31 mouse cellular contexts compared by ENCODE assay signal in the genomic region with DNA sequence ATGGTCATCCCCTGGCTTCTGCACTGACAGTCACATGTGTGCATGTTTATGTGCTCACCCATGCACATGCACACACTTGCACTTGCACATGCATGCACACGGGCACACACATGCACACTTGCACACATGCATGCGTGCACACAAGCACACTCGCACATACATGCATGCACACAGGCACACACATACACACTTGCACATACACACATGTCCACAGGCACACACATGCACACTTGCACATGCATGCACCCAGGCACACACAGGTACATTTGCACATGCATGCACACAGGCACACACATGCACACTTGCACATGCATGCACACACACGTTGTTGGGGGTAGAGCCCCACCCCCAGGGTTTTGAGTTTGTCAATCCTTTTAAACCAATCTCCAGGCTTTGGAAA. TPM values are rescaled to one million over a fixed set of nuclear protein-coding genes. Genes with fewer than 3 reads are reported as not detected.
DNase-seq lines count a peak whose midpoint lies in the region; ATAC-seq and TF ChIP-seq lines count a peak whose summit lies in the region.
"Had no signal": no experiment of that assay in that cellular context is flagged by ENCODE, and none has a peak within 500 bp of the region (broad histone marks: within the 10 kb centered on the region; RNA-seq: fewer than 3 reads in every experiment).

No protein-coding gene starts in this region.

- H3K4me1 ChIP-seq in megakaryocyte, embryonic 14.5 days = peaks cover 77% of the 10 kb centered on the region
- H3K4me1 ChIP-seq in G1E (ENCODE audit: insufficient read depth, low read depth, low read length) = no peaks in the 10 kb centered on the region
- H3K4me1 ChIP-seq in embryonic facial prominence, embryonic 10.5 days = peaks cover 51% of the 10 kb centered on the region
- H3K4me1 ChIP-seq: forebrain, embryonic 15.5 days had no signal

- H3K36me3 ChIP-seq in megakaryocyte, embryonic 14.5 days (replicated peaks; ENCODE audit: low read length) = peaks cover 21% of the 10 kb centered on the region
- no peaks in the 10 kb centered on the region for H3K36me3 ChIP-seq in G1E (replicated peaks)
- no peaks in the 10 kb centered on the region for H3K36me3 ChIP-seq in embryonic facial prominence, embryonic 10.5 days (replicated peaks)
- H3K36me3 ChIP-seq: embryonic facial prominence, embryonic 12.5 days; embryonic facial prominence, embryonic 15.5 days; forebrain, embryonic 12.5 days; forebrain, embryonic 15.5 days; heart, embryonic 10.5 days; heart, embryonic 13.5 days; hindbrain, embryonic 12.5 days had no signal

- peak overlapping the region; percentile 83 for H3K4me3 ChIP-seq in megakaryocyte, embryonic 14.5 days (replicated peaks)
- peak overlapping the region; percentile 24; the same call in 1 of the 2 replicates for H3K4me3 ChIP-seq in G1E (ENCODE audit: low read depth, low read length)
- no peak overlapping the region for H3K4me3 ChIP-seq in embryonic facial prominence, embryonic 10.5 days
- H3K4me3 ChIP-seq: embryonic facial prominence, embryonic 12.5 days; embryonic facial prominence, embryonic 15.5 days; forebrain, embryonic 12.5 days; forebrain, embryonic 15.5 days; heart, adult 2 months; heart, embryonic 10.5 days; heart, embryonic 13.5 days; hindbrain, embryonic 12.5 days had no signal

- H3K9me3 ChIP-seq in megakaryocyte, embryonic 14.5 days = no peaks in the 10 kb centered on the region
- peaks cover 69% of the 10 kb centered on the region for H3K9me3 ChIP-seq in G1E (replicated peaks)
- H3K9me3 ChIP-seq in embryonic facial prominence, embryonic 10.5 days = peaks cover 3% of the 10 kb centered on the region; the same call in 1 of the 2 replicates
- H3K9me3 ChIP-seq: embryonic facial prominence, embryonic 12.5 days; embryonic facial prominence, embryonic 15.5 days; forebrain, embryonic 12.5 days; forebrain, embryonic 15.5 days; heart, embryonic 10.5 days; heart, embryonic 13.5 days; hindbrain, embryonic 12.5 days had no signal

- ATAC-seq in megakaryocyte, adult 5-6 weeks (ENCODE audit: poor library complexity, severe bottlenecking) = no peak
- no peak for ATAC-seq in G1E (ENCODE audit: extremely low read depth, insufficient number of reproducible peaks, low FRiP score, poor library complexity, severe bottlenecking)
- ATAC-seq: activated CD4-positive, CD25-positive, alpha-beta regulatory T cell, adult 4 months; CD4-positive, CD25-positive, alpha-beta regulatory T cell, adult 4 months; forebrain, embryonic 15.5 days; hindbrain, embryonic 16.5 days had no signal

- TF ChIP-seq CTCF in G1E (IDR thresholded peaks at IDR 0.05; ENCODE audit: low read depth, low read length) = no peak

- H3K27ac ChIP-seq in embryonic facial prominence, embryonic 10.5 days (replicated peaks) = peak overlapping the region; percentile 44; the same call in 1 of the 2 replicates
- H3K27ac ChIP-seq: embryonic facial prominence, embryonic 12.5 days; embryonic facial prominence, embryonic 15.5 days; forebrain, embryonic 12.5 days; forebrain, embryonic 15.5 days; heart, adult 2 months; heart, embryonic 10.5 days; heart, embryonic 13.5 days; hindbrain, embryonic 12.5 days had no signal

- 89% methylated on average over 4 of the region's 4 CpGs for WGBS in embryonic facial prominence, embryonic 10.5 days

- peaks cover 14% of the 10 kb centered on the region for H3K27me3 ChIP-seq in megakaryocyte, embryonic 14.5 days (replicated peaks)
- H3K27me3 ChIP-seq in G1E (ENCODE audit: insufficient read depth, low read length) = no peaks in the 10 kb centered on the region
- no peaks in the 10 kb centered on the region for H3K27me3 ChIP-seq in embryonic facial prominence, embryonic 10.5 days (replicated peaks; ENCODE audit: low read depth, poor library complexity, severe bottlenecking)
- H3K27me3 ChIP-seq: embryonic facial prominence, embryonic 12.5 days; embryonic facial prominence, embryonic 15.5 days; forebrain, embryonic 15.5 days; heart, embryonic 13.5 days; hindbrain, embryonic 12.5 days had no signal

- no peak for DNase-seq in G1E (ENCODE audit: low spot score)
- DNase-seq in embryonic facial prominence, embryonic 10.5 days (ENCODE audit: low spot score) = no peak
- no peak for DNase-seq in frontal cortex, postnatal 14 days (ENCODE audit: low spot score in 2 of 2)
- no peak for DNase-seq in layer of hippocampus, postnatal 25 days (ENCODE audit: extremely low spot score in 1 of 2, low spot score in 1 of 2)
- DNase-seq: adrenal gland, adult 8-10 months; adrenal gland, postnatal 25 days; cerebellum, adult 11-12 months; cerebellum, adult 8-10 months; cerebellum, postnatal 10 days; cerebellum, postnatal 36 days; gastrocnemius, postnatal 10 days; gastrocnemius, postnatal 36 days; heart, adult 2 months; heart, postnatal 14 days; heart, postnatal 4 days had no signal

RNA-seq across cellular contexts. Expression of a gene that starts 18.2 kb away (rescaled TPM):
- polyA plus RNA-seq in megakaryocyte, embryonic 14.5 days (2012; ENCODE audit: insufficient read depth, low replicate concordance) = not detected in 2 replicates
- not detected in 2 replicates for total RNA-seq in megakaryocyte, adult 5-6 weeks (2015)
- total RNA-seq in megakaryocyte, adult 5-6 weeks (2017) = not detected in 2 replicates
- total RNA-seq in G1E (2014; fragmentation: Nextera tagmentation) = not detected in 2 replicates
- 0.22 TPM in 1 of 2 replicates, not detected in the other for total RNA-seq in G1E (2017)
- not detected in 2 replicates for polyA plus RNA-seq in G1E (2012)
- polyA plus RNA-seq in embryonic facial prominence, embryonic 10.5 days (2016; fragmentation: Nextera tagmentation; extraction: Ambion mirVana) = 0.18 TPM in 1 of 2 replicates, not detected in the other
- total RNA-seq in layer of hippocampus, postnatal 25 days (2021) = not detected
- total RNA-seq: adrenal gland, adult 8-10 months; adrenal gland, postnatal 25 days; gastrocnemius, adult 18-20 months; gastrocnemius, postnatal 10 days; gastrocnemius, postnatal 36 days; granulocyte monocyte progenitor cell, adult 5-6 weeks; heart, adult 2 months; heart, postnatal 14 days; heart, postnatal 4 days had no signal
- polyA plus RNA-seq: activated CD4-positive, CD25-positive, alpha-beta regulatory T cell, adult 4 months; C2C12; CD4-positive, CD25-positive, alpha-beta regulatory T cell, adult 4 months; embryonic facial prominence, embryonic 12.5 days; embryonic facial prominence, embryonic 15.5 days; forebrain, embryonic 12.5 days; forebrain, embryonic 15.5 days; heart, adult 2 months; heart, embryonic 10.5 days; heart, embryonic 13.5 days; heart, embryonic 16.5 days; hindbrain, embryonic 12.5 days; hindbrain, embryonic 16.5 days had no signal

RNA-seq across cellular contexts. Expression of a gene that starts 21.2 kb away (rescaled TPM):
- 0.04 TPM in 1 of 2 replicates, not detected in the other for polyA plus RNA-seq in megakaryocyte, embryonic 14.5 days (2012; ENCODE audit: insufficient read depth, low replicate concordance)
- not detected in 2 replicates for total RNA-seq in megakaryocyte, adult 5-6 weeks (2015)
- not detected in 2 replicates for total RNA-seq in megakaryocyte, adult 5-6 weeks (2017)
- total RNA-seq in G1E (2014; fragmentation: Nextera tagmentation) (not detected in 2 replicates), G1E (2017) (0.06 and 0.11 TPM in 2 replicates)
- not detected in 2 replicates for polyA plus RNA-seq in G1E (2012)
- polyA plus RNA-seq in embryonic facial prominence, embryonic 10.5 days (2016; fragmentation: Nextera tagmentation; extraction: Ambion mirVana) = 10.0 and 17.0 TPM in 2 replicates
- 10 to 100 TPM; 27.8 to 30.9 TPM for total RNA-seq in layer of hippocampus, postnatal 25 days (2021)
- total RNA-seq: adrenal gland, adult 8-10 months; adrenal gland, postnatal 25 days; gastrocnemius, adult 18-20 months; heart, adult 2 months had no signal
- polyA plus RNA-seq: activated CD4-positive, CD25-positive, alpha-beta regulatory T cell, adult 4 months; CD4-positive, CD25-positive, alpha-beta regulatory T cell, adult 4 months; heart, embryonic 13.5 days; heart, embryonic 16.5 days had no signal

RNA-seq across cellular contexts. Expression of a gene that starts 34.0 kb away (rescaled TPM):
- polyA plus RNA-seq in megakaryocyte, embryonic 14.5 days (2012; ENCODE audit: insufficient read depth, low replicate concordance) = 3.2 and 4.8 TPM in 2 replicates
- 0.04 and 0.32 TPM in 2 replicates for total RNA-seq in megakaryocyte, adult 5-6 weeks (2015)
- total RNA-seq in megakaryocyte, adult 5-6 weeks (2017) = 0.37 and 0.89 TPM in 2 replicates
- not detected in 2 replicates for total RNA-seq in G1E (2014; fragmentation: Nextera tagmentation)
- total RNA-seq in G1E (2017) = 0.22 and 0.23 TPM in 2 replicates
- not detected in 2 replicates for polyA plus RNA-seq in G1E (2012)
- polyA plus RNA-seq in embryonic facial prominence, embryonic 10.5 days (2016; fragmentation: Nextera tagmentation; extraction: Ambion mirVana) = 62.2 and 62.5 TPM in 2 replicates
- 1 to 10 TPM; 2.8 to 4.5 TPM for total RNA-seq in layer of hippocampus, postnatal 25 days (2021)
- total RNA-seq: granulocyte monocyte progenitor cell, adult 5-6 weeks had no signal
- polyA plus RNA-seq: CD4-positive, CD25-positive, alpha-beta regulatory T cell, adult 4 months had no signal

RNA-seq across cellular contexts. Expression of a gene that starts 51.7 kb away (rescaled TPM):
- polyA plus RNA-seq in megakaryocyte, embryonic 14.5 days (2012; ENCODE audit: insufficient read depth, low replicate concordance) = 2.7 and 4.2 TPM in 2 replicates
- 0.16 and 0.27 TPM in 2 replicates for total RNA-seq in megakaryocyte, adult 5-6 weeks (2015)
- 0.11 and 0.69 TPM in 2 replicates for total RNA-seq in megakaryocyte, adult 5-6 weeks (2017)
- total RNA-seq in G1E (2014; fragmentation: Nextera tagmentation) = not detected in 2 replicates
- 0.12 TPM in 1 of 2 replicates, not detected in the other for total RNA-seq in G1E (2017)
- not detected in 2 replicates for polyA plus RNA-seq in G1E (2012)
- polyA plus RNA-seq in embryonic facial prominence, embryonic 10.5 days (2016; fragmentation: Nextera tagmentation; extraction: Ambion mirVana) = 1.3 and 2.0 TPM in 2 replicates
- 10 to 100 TPM in 1 of 2 experiments, 1 to 10 TPM in 1; 6.6 to 11.5 TPM for total RNA-seq in layer of hippocampus, postnatal 25 days (2021)
- total RNA-seq: granulocyte monocyte progenitor cell, adult 5-6 weeks had no signal
- polyA plus RNA-seq: CD4-positive, CD25-positive, alpha-beta regulatory T cell, adult 4 months had no signal

Comparison
In these comparisons a context has a peak if more than half of its experiments do, and no peak if none do; other contexts are left out.
1. RNA of a gene that starts 21.2 kb away (total RNA-seq): 27.8 to 30.9 TPM in layer of hippocampus, postnatal 25 days; 0.06 to 0.11 TPM in G1E and not detected in megakaryocyte, adult 5-6 weeks; every median in the first group is over 10 times any median in the second.